Mouse (Mus musculus) urinary bladder, postnatal 10 days (tissue): ENCODE data around the gene Cd22.

Source experiments
- DNase-seq: peaks from one replicate; pipeline ENCODE4 v3.0.0; 2022; ENCODE audit warnings: low spot score

Gene Cd22

DNA sequence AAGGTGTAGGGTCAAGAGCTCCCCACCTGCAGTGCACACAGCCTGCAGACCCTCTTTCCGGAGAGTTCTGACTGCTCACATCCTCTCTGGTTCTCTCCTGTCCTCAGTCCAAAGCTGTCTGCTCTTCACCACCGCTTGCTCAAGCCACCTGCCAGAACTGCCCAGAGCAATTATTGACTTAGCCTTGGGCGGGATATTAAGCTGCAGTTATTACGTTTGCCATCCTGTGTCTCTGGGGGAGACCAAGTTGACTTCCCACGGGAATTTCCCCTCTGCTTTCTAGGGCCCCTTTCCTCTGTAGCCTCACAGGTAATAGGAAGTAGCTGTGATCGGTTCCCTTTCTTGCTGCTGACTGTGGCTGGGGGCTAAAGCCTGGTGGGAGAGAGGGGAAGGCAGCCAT lies 60.0 kb downstream of the Cd22 start:
- DNase-seq, result no peak
